Mouse (Mus musculus): ENCODE data around the gene Lpar3. TPM values are rescaled to one million over a fixed set of nuclear protein-coding genes. Genes with fewer than 3 reads are reported as not detected.

Lpar3 gene
- polyA plus RNA-seq, 1 experiment, result not detected

DNA sequence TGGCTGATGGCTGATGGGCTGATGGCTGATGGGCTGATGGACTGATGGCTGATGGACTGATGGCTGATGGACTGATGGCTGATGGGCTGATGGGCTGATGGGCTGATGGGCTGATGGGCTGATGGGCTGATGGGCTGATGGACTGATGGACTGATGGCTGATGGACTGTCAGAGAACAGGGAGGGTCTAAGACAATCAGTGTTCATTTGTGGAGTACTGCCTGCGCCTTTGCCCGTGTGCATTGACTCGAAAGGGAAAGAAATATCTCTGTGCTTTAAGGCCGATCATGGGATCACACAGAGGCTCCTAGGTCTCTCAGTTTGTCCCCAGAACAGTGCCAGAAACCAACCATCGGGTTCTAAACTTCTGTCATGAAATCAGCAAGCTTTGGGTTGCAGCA, 34.4 kb downstream of the Lpar3 start:
- WGBS, result 79% methylated on average over 5 of the region's 5 CpGs
- no peak for TF ChIP-seq POLR2A (IDR thresholded peaks at IDR 0.05; ENCODE audit: borderline replicate concordance, control insufficient read depth, low read depth, low read length)
- no peak for TF ChIP-seq CTCF (IDR thresholded peaks at IDR 0.05; ENCODE audit: control insufficient read depth, insufficient read depth, low read length)
- Histone ChIP-seq H3K4me1 (ENCODE audit: control insufficient read depth, insufficient read depth, low read length) (peaks cover 4% of the 10 kb centered on the region; the same call in 1 of the 2 replicates), H3K4me3 (replicated peaks; ENCODE audit: control insufficient read depth, low read depth, low read length) (no peak overlapping the region), H3K27ac (ENCODE audit: control insufficient read depth, insufficient read depth, low read depth, low read length, poor library complexity) (no peak overlapping the region)

DNA sequence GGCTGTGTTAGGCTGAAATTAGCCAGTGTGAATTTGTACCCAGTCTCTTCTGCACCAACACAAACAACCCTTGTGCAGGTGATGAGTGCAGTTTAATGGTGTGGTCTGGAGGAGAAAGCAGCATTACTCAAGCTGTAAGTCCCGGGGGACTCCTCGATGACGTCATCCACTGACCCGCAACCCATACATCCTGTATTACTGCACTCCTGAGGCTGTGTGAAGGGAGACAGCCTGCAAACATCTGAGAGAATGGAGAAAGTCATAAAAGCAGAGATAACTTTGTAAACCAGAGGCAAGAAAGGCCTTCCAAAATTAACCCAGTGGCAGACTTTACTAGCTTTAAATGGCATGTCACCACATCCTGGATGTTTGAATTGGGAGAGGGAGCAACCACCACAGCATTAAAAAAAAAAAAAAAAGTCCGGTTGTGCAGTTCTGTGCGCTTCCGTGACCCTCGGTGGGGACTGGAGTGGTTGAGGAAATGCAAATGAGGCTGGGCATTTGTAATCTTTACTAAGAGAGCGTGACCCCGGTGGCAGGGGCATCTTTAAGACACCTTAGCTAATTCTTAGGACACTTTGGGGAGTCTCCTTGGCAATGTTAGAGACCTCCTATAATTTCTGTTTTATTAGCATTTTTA, 36.8 kb downstream of the Lpar3 start:
- Histone ChIP-seq H3K4me3 (replicated peaks; ENCODE audit: control insufficient read depth, low read depth, low read length) (no peak overlapping the region), H3K27ac (ENCODE audit: control insufficient read depth, insufficient read depth, low read depth, low read length, poor library complexity) (no peak overlapping the region), H3K4me1 (ENCODE audit: control insufficient read depth, insufficient read depth, low read length) (peaks cover 4% of the 10 kb centered on the region; the same call in 1 of the 2 replicates)
- TF ChIP-seq CTCF (IDR thresholded peaks at IDR 0.05; ENCODE audit: control insufficient read depth, insufficient read depth, low read length), result no peak
- no peak for TF ChIP-seq POLR2A (IDR thresholded peaks at IDR 0.05; ENCODE audit: borderline replicate concordance, control insufficient read depth, low read depth, low read length)
- 8% methylated on average over 10 of the region's 10 CpGs for WGBS

DNA sequence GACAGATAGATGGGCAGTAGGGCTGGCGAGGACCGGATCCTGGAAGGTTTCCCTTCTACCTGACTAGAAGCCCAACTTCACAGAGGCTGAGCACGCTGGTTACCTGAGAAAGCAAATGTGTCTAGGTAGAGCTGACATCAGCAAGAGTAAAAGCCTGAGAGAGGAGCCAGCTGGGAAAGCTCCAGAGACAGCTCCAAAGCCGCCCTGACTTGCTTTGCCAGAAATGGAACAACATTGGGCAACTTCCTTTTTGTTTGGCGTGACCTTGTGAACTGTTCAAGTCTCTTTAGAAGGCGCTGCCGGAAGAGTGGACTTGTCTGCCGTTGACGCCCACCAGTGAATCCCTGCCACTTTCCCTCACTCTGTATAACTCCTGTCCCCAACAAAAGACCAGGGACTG, 39.4 kb downstream of the Lpar3 start:
- Histone ChIP-seq H3K4me3 (replicated peaks; ENCODE audit: control insufficient read depth, low read depth, low read length) (no peak overlapping the region), H3K27ac (ENCODE audit: control insufficient read depth, insufficient read depth, low read depth, low read length, poor library complexity) (no peak overlapping the region), H3K4me1 (ENCODE audit: control insufficient read depth, insufficient read depth, low read length) (peaks cover 4% of the 10 kb centered on the region; the same call in 1 of the 2 replicates)
- TF ChIP-seq CTCF (IDR thresholded peaks at IDR 0.05; ENCODE audit: control insufficient read depth, insufficient read depth, low read length) (no peak), POLR2A (IDR thresholded peaks at IDR 0.05; ENCODE audit: borderline replicate concordance, control insufficient read depth, low read depth, low read length) (no peak)
- WGBS, result 66% methylated on average over 9 of the region's 9 CpGs

DNA sequence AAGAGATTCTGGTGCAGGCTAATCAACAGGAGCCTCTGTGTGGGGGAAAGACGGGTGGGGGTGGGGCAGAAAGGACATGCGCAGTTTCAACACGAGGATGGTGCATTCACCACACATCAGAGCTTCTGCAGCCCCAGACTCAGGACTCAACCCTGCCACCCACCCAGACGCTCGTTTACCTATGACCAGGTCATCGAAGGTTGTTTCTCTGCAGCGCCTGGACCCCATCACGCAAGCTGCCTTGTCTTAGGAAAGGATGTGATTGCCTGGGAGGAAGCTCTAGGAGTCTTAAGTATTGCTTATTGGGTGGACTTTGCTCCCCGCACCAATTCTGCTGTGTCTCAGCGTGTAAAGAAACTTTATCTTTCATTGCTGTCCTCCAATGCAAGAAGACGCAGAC, 40.1 kb downstream of the Lpar3 start:
- H3K4me1 ChIP-seq (ENCODE audit: control insufficient read depth, insufficient read depth, low read length), result peaks cover 4% of the 10 kb centered on the region; the same call in 1 of the 2 replicates
- TF ChIP-seq CTCF (IDR thresholded peaks at IDR 0.05; ENCODE audit: control insufficient read depth, insufficient read depth, low read length), result no peak
- H3K4me3 ChIP-seq (replicated peaks; ENCODE audit: control insufficient read depth, low read depth, low read length), result no peak overlapping the region
- H3K27ac ChIP-seq (ENCODE audit: control insufficient read depth, insufficient read depth, low read depth, low read length, poor library complexity), result no peak overlapping the region
- WGBS, result 79% methylated on average over 11 of the region's 11 CpGs

DNA sequence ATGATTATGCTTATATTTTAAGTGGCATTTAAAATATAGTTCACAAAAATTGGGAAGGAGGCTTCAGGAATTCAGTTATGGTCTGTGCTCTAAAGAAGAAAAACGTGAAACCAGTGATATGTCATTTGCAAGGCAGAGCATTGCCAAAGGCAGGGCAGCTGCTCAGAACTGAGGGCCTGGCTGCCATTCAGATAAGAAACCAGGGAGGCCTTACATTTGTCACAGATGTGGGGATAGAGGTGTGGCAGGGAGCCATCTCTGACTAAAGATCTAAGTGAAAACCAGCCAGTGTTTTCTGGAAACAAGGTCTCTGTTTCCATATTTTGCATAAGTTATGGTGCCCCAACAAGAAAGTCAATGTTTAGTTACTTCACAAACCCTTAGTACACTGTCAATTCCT, 41.8 kb downstream of the Lpar3 start:
- 63% methylated on average over 1 of the region's 1 CpGs for WGBS
- no peak for TF ChIP-seq POLR2A (IDR thresholded peaks at IDR 0.05; ENCODE audit: borderline replicate concordance, control insufficient read depth, low read depth, low read length)
- TF ChIP-seq CTCF (IDR thresholded peaks at IDR 0.05; ENCODE audit: control insufficient read depth, insufficient read depth, low read length), result no peak

DNA sequence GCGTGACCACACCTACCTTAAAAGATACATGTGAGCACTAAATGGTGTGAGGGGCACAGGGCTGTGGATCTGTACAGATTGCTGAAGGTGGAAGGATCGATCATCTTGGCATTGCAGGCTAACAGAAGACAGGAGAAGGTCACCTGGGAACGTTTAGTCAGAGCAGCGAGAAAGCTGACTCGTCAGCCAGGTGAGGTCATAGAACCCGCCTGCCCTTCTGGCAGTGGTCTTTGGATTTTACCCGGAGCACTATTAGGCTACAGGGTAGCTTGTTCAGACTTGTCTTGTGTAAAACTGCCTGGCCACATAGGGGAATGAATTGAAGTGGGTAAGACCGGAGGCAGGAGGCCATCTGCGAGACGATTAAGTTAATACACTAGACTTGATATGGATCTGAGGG, 43.4 kb downstream of the Lpar3 start:
- Histone ChIP-seq H3K4me3 (replicated peaks; ENCODE audit: control insufficient read depth, low read depth, low read length) (no peak overlapping the region), H3K4me1 (ENCODE audit: control insufficient read depth, insufficient read depth, low read length) (no peaks in the 10 kb centered on the region), H3K27ac (ENCODE audit: control insufficient read depth, insufficient read depth, low read depth, low read length, poor library complexity) (no peak overlapping the region)
- WGBS, result 82% methylated on average over 10 of the region's 10 CpGs
- no peak for TF ChIP-seq CTCF (IDR thresholded peaks at IDR 0.05; ENCODE audit: control insufficient read depth, insufficient read depth, low read length)
- no peak for TF ChIP-seq POLR2A (IDR thresholded peaks at IDR 0.05; ENCODE audit: borderline replicate concordance, control insufficient read depth, low read depth, low read length)

More for the DNA sequence above, 41.8 kb downstream of the Lpar3 start:
- Histone ChIP-seq H3K4me3 (replicated peaks; ENCODE audit: control insufficient read depth, low read depth, low read length) (no peak overlapping the region), H3K4me1 (ENCODE audit: control insufficient read depth, insufficient read depth, low read length) (peaks cover 3% of the 10 kb centered on the region; the same call in 1 of the 2 replicates), H3K27ac (ENCODE audit: control insufficient read depth, insufficient read depth, low read depth, low read length, poor library complexity) (no peak overlapping the region)

DNA sequence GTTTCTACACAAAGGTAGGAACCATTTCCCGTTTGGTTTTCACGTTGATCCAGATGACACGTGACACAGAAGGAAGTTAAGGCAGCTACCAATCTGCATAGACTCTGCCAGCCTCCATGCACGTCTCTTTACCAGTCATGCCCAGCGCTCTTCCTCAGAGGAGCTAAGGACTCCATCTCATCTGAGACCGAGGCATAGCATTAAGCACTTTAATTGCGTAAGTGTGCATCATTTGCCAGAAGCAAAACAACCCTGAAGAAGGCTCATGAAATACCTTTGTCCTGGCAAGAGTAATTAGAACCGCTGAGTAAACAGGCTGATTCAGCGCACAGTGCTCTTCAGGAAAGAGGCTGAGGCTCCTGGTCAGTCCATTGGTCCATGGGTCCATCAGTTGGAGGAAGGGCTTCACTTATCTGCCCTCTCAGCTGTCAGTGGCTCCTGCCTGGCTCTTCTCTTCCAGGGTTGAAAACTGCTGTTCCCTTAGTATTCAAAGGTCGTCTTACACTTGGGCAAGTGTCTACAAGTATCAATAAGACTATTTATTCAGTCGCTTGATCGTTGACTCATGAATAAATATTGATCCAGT, 44.9 kb downstream of the Lpar3 start:
- WGBS, result 59% methylated on average over 12 of the region's 12 CpGs
- TF ChIP-seq POLR2A (IDR thresholded peaks at IDR 0.05; ENCODE audit: borderline replicate concordance, control insufficient read depth, low read depth, low read length) (no peak), CTCF (IDR thresholded peaks at IDR 0.05; ENCODE audit: control insufficient read depth, insufficient read depth, low read length) (no peak)
- Histone ChIP-seq H3K27ac (ENCODE audit: control insufficient read depth, insufficient read depth, low read depth, low read length, poor library complexity) (no peak overlapping the region), H3K4me3 (replicated peaks; ENCODE audit: control insufficient read depth, low read depth, low read length) (no peak overlapping the region), H3K4me1 (ENCODE audit: control insufficient read depth, insufficient read depth, low read length) (no peaks in the 10 kb centered on the region)

DNA sequence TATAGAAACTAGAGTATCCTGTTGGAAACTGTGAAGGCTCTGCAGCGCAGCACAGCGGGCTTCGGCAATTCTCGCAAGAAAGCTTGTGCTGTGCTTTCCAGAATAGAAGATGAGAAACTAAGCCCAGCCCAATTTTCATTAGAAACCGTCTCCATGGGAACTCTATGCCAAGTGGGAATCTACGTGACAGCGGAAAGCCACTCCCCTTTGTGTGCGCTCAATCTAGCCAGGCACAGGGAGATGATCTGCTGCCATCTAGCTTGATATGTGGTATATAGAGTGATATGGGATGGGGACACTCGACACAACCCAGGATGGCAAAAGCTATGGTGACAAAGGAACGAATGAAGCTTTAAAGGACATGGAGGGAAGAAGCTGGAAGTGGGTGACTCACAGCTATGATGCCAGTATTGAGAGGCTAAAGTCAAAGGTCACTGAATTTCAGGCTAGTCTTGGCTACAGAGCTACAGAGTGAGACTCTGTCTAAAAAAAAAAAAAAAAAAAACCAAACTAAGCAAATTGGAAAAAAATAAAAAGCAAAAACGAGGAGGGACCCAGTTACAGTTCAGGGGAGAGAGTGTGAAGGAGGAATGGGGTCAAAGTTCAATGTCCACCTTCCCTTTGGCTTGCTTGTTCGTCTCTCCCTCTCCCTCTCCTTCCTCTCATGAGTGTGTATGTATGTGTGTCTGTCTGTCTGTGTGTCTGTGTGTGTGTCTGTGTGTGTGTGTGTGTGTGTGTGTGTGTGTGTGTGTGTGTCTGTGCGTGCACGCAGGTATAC, 47.5 kb downstream of the Lpar3 start:
- no peak overlapping the region for H3K27ac ChIP-seq (ENCODE audit: control insufficient read depth, insufficient read depth, low read depth, low read length, poor library complexity)
- H3K4me1 ChIP-seq (ENCODE audit: control insufficient read depth, insufficient read depth, low read length), result no peaks in the 10 kb centered on the region
- TF ChIP-seq POLR2A (IDR thresholded peaks at IDR 0.05; ENCODE audit: borderline replicate concordance, control insufficient read depth, low read depth, low read length), result no peak
- no peak for TF ChIP-seq CTCF (IDR thresholded peaks at IDR 0.05; ENCODE audit: control insufficient read depth, insufficient read depth, low read length)
- 83% methylated on average over 14 of the region's 14 CpGs for WGBS
- no peak overlapping the region for H3K4me3 ChIP-seq (replicated peaks; ENCODE audit: control insufficient read depth, low read depth, low read length)
